Mouse (Mus musculus) cerebellum, postnatal 36 days (tissue): ENCODE results near the gene Cdyl.

Experiments
- DNase-seq, 2 experiments: peaks; one replicate each; pipeline ENCODE4 v3.0.0; 2021 to 2022; ENCODE audit warnings: mixed read lengths in 2 of 2

Gene Cdyl

GRCm38 (mm10) chr13:35765817-35766216 lies 106.2 kb downstream of the Cdyl start:
- peak in 1 of 2 experiments; percentile 25 for DNase-seq

GRCm38 (mm10) chr13:35769673-35770072 lies 110.0 kb downstream of the Cdyl start:
- DNase-seq, result no peak

GRCm38 (mm10) chr13:35770421-35770820 lies 110.8 kb downstream of the Cdyl start:
- DNase-seq, result peak; percentile 44 to 45

GRCm38 (mm10) chr13:35771968-35772382 lies 112.3 kb downstream of the Cdyl start:
- peak; percentile 61 to 64 for DNase-seq

- peak; percentile 39 to 43 for DNase-seq
Observed at GRCm38 (mm10) chr13:35773763-35774162, 114.1 kb downstream of the Cdyl start.

- peak in 1 of 2 experiments; percentile 25 for DNase-seq
Observed at GRCm38 (mm10) chr13:35776123-35776522, 116.5 kb downstream of the Cdyl start.

- DNase-seq, result no peak
Observed at GRCm38 (mm10) chr13:35780714-35781113, 121.1 kb downstream of the Cdyl start.

- DNase-seq, result no peak
Observed at GRCm38 (mm10) chr13:35781755-35782154, 122.1 kb downstream of the Cdyl start.

- peak; percentile 29 to 52 for DNase-seq
Observed at GRCm38 (mm10) chr13:35782949-35783348, 123.3 kb downstream of the Cdyl start.

GRCm38 (mm10) chr13:35783576-35783975 lies 123.9 kb downstream of the Cdyl start:
- no peak for DNase-seq

- DNase-seq, result no peak
Observed at GRCm38 (mm10) chr13:35784281-35784680, 124.6 kb downstream of the Cdyl start.

GRCm38 (mm10) chr13:35785330-35785939 lies 125.8 kb downstream of the Cdyl start:
- no peak for DNase-seq

- DNase-seq, result no peak
Observed at GRCm38 (mm10) chr13:35786726-35787399, 127.2 kb downstream of the Cdyl start.

GRCm38 (mm10) chr13:35789577-35789976 lies 129.9 kb downstream of the Cdyl start:
- DNase-seq, result no peak

GRCm38 (mm10) chr13:35790431-35790830 lies 130.8 kb downstream of the Cdyl start:
- DNase-seq, result no peak

- no peak for DNase-seq
Observed at GRCm38 (mm10) chr13:35794309-35794708, 134.7 kb downstream of the Cdyl start.

- DNase-seq, result no peak
Observed at GRCm38 (mm10) chr13:35794774-35795173, 135.1 kb downstream of the Cdyl start.

- no peak for DNase-seq
Observed at GRCm38 (mm10) chr13:35795887-35796286, 136.3 kb downstream of the Cdyl start.

- no peak for DNase-seq
Observed at GRCm38 (mm10) chr13:35796352-35796751, 136.7 kb downstream of the Cdyl start.

- DNase-seq, result no peak
Observed at GRCm38 (mm10) chr13:35797811-35798522, 138.3 kb downstream of the Cdyl start.

- DNase-seq, result peak; percentile 58 to 68
Observed at GRCm38 (mm10) chr13:35798645-35799044, 139.0 kb downstream of the Cdyl start.

- no peak for DNase-seq
Observed at GRCm38 (mm10) chr13:35800270-35800669, 140.6 kb downstream of the Cdyl start.

- DNase-seq, result no peak
Observed at GRCm38 (mm10) chr13:35805727-35806126, 146.1 kb downstream of the Cdyl start.

GRCm38 (mm10) chr13:35806165-35806564 lies 146.5 kb downstream of the Cdyl start:
- DNase-seq, result no peak
